Mouse (Mus musculus): Measurements from ENCODE around the gene Fmnl1.

DNA sequence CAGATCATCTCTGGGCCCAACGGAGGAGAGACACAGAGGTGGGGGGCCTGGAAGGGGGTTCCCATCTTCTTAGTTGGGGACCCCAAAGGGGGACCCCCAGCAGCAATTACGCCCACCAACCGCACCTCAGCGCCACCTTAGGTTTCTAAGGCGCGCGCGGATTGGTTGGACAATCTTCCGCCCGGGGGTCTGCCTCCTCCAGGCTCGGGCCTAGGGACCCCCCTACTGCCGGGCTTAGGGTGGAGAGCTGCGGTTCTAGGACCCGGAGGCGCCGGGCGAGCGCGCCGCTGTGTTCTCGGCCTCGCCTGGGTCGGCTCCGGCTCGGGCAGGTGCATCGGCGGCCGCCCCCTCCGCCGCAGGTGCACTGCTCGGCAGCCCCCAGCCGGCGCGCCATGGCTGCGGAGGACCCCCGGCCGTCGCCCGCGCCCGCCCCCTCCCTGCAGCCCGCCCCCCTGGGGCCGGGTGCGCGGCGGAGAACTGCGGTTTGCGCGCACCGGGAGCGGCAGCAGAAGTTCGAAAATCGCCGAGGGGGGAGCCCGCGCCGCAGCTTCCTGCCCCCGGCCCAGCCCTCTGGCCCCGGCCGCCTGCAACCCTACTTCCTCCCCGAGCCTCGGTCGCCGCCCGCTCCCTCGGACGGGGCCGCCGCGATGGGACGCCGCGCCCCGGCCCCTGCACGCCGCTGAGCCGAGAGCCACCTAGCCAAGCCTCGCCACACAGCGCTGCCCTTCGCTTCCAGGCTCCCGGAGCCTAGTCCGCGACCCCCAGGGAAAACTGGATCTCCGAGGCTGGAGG is at the start of gene Fmnl1:
- TF ChIP-seq POLR2A (IDR thresholded peaks at IDR 0.05; ENCODE audit: low read depth, low read length) (no peak), CTCF (IDR thresholded peaks at IDR 0.05; ENCODE audit: borderline replicate concordance, insufficient read depth, low read length) (no peak)

Data from embryonic fibroblast, embryonic 13.5 days (primary cell).